Mouse (Mus musculus): ENCODE results near the gene Spr.
"Not testable (repeated sequence)": the region's sequence is repeated elsewhere in the genome, so short reads cannot be mapped to it uniquely, and the experiment has no call there.

Spr gene

DNA sequence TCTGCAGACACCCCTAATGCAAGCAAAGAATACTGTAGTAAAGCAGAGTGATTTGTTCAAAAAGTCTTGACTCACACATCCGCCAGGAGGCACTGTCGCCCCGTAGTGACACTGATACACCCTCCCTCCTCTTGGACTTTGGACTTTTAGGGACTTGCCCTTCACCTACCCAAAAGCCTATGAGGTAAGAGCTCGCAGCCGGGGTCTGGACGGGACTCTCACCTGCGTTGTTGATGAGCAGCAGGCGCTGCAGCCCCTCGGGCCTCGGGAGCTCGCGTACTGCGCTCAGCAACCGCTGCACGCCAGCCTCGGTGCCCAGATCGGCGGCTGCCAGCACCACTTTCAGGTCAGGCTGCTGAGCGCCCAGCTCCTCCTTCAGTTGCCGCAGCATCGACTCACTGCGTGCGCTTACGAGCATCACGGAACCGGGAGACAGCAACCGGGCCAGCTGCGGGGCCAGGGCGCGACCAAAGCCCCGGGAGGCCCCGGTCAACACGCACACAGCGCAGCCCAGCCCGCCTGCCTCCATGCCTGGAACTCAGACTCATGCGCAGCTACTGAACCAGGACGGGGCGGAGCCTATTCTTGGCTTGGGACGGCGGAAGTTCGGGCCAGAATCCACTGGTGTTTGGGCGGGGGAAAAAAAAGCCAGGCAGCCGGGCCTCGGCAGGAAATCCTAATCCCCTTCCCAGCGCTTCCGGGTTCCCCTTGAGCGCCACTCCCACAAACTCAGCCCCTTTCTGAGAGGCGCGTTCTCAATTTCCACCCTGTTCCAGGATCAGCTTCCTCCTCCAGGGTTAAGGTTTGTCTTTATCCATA, at the start of gene Spr:
Gene Spr (minus strand): TSS at position 550 of the 819 bp plus-strand sequence.
- DNase-seq: peak; percentile 87

- no peak for DNase-seq
These were observed 49.1 kb upstream of the Spr start for GRCm38 (mm10) chr6:85186744-85187059.

DNA sequence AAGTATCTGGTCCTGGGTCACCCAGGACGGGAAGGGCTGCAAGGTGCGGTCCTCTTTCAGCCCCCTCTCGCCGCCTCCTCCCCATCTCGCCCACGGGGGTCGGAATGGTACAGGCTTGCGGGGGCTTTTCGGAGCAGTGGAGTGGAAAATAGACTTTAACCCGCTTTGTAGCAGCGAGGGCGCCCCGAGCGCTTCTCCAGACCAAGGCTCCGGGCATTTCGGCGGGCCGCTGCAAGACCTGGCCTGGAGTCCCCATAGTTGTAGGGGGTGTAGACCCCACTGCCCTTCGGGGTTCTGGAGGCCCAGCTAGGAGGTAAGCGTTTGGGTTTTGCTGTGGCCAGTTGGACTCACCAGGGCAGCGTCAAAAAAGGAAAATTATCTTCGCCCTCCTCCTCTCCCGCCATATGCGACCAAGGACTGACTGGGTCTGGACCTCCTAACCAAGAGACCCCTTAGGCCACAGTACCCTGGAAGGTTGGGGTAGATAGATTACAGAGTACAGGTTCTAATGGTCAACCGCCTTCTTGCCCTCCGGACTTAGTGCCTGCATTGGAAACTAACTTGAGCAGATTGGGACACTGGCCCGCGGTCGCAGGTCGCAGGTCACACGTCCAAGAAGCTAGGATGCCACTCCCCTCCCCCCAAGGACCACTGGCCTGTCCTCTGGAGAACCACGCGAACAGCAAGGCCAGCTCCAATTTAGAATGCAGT, 48.6 kb upstream of the Spr start:
- DNase-seq: no peak

DNA sequence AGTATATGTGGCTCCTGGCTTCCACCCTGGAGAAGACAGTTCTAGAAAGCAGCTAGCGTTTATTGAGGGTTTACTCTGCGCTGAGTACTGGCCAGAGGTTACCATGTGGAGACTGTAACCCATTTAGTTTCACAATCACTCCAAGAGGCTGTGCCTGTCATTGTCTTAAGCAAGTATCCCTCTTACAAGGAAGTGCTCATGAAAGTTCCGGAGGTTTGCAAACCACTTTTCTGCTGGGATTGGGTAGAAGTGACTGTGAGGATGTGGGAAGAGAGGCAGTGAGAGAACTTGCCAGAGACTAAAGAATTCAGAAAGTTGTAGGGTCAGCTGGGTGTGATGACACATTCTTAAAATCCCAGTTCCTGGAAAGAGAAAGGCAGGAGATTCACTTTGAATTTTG, 46.4 kb upstream of the Spr start:
- DNase-seq: no peak

DNA sequence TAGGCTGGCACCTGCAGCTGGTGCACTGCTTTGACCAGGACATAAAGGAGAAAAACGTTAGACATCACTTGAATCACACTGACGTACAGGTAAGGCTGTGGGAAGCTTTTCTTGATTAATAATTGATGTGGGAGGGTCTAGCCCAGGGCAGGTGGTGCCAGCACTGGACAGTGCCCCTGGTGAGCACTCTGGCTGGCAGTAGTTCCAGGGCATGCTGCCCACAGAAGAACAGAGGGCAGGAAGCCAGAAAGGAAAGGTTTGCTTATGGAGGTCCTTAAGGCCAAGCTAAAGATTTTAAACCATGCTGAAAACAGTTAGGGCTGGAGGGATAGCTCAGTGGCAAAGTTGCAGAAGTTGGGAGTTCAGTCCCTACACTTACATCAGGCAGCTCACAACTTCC, 42.5 kb upstream of the Spr start:
- DNase-seq: no peak

- no peak for DNase-seq
These were observed 42.0 kb upstream of the Spr start for GRCm38 (mm10) chr6:85179569-85179968.

DNA sequence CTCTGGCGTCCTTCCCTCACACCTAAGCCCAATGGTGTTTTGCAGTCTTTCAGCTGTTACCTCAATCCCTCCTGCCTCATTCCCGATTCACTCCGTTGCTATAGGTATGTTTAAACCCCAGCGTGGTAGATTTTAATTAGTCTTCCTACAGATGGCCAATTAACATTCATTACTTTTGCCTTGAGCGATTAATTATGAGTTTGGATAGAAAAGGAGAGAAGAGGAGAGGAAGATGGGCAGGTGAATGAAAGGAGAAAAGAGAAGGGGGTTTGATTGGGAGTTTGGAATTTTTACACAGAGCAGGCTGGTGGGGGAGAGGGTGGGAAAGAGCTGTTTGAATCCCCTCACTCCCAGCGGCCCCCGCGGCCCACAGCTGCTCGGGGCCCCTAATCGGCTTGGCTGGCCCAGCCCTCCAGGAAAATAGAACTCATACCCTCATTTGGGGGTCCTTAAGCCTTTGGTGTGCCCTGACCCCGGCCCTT, 27.9 kb upstream of the Spr start:
- no peak for DNase-seq

- DNase-seq: no peak
These were observed 22.8 kb upstream of the Spr start for GRCm38 (mm10) chr6:85160201-85160923.

- peak; percentile 39 for DNase-seq
These were observed 21.7 kb upstream of the Spr start for GRCm38 (mm10) chr6:85159092-85159760.

GRCm38 (mm10) chr6:85158040-85158804, 20.7 kb upstream of the Spr start:
- DNase-seq: not testable (repeated sequence)

DNA sequence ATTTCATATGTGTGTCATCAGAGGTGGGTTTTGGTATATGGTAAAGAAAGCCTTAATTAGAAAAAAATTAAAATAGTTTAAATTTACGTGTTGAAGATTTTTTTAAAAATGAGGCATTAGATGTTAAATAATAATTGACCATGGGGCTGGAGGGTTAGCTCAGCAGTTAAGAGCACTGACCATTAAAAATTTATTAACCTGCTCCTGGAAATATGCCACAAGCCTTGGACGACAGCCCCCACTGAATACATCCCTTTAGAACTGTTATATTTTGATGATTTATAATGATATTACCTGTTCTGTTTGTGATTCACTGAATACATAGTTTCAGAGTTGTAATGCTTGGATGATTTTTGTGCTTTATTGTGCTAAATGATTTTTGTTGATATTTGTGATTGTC, 19.0 kb upstream of the Spr start:
- not testable (repeated sequence) for DNase-seq

DNA sequence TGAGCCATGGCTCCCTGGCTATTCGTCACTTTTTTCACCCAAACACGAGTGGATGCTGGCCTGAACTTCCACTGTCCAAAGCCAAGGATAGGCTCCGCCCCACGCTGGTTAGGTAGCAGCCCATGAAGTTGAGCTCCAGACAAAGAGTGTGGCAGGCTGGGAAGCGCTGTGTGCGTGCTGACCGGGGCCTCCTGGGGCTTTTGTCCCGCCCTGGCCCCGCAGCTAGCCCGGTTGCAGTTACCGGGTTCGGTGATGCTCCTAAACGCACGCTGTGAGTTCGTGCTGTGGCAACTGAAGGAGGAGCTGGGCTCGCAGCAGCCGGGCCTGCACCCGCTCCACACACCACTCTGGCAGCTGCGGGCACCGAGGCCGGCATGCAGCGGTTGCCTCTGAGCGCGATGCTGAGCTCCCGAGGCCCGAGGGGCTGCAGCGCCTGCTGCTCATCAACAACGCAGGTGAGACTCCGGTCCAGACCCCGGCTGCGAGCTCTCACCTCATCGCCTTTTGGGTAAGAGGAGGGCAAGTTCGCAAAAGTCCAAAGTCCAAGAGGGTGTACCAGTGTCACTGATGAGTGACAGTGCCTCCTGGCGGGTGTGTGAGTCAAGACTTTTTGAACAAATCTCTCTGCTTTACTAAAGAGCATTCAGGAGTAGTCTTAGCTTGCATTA, 17.4 kb upstream of the Spr start:
- no peak for DNase-seq

- DNase-seq: peak; percentile 77
These were observed 16.5 kb upstream of the Spr start for GRCm38 (mm10) chr6:85153970-85154540.

- peak; percentile 63 for DNase-seq
These were observed 12.8 kb upstream of the Spr start for GRCm38 (mm10) chr6:85150386-85150785.

DNA sequence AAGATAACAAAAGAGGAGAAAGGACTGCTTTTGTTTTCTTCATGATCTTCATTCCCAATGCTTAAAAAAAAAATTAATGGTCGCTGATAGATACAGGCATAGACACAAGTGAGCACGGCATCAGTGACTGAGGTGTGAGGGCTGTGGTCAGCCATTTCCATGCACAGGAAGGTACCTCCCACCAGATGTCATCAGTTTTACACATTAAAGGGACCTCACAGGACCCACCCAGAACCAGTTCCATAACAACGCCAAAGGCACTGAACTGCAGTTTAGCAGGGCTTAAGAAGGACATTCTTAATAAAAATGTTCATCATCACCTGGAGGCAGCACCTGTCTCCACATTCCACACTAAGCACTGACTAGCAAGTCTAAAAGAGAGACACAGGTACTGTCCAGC, 10.1 kb upstream of the Spr start:
- DNase-seq: no peak

DNA sequence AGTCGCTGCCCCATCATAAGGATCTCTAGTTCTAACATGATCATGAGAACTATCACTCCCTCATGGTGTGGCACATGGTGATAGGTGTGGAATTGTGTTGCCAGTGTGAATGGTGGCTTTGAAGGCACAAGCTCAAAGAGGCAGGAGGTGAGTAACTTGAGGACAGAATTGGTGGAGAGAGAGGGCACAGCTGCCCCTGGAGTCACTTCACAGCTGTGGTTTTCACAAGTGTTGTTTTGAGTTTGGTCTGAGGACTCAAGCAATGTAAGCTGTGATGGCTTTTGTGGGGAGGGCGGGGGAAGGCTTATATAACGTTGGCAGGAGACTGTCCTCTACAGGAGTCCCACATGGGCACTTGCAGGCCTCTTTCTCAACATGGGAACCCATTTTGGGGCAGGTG, 6.9 kb upstream of the Spr start:
- no peak for DNase-seq

GRCm38 (mm10) chr6:85141013-85141412, 3.4 kb upstream of the Spr start:
- DNase-seq: peak; percentile 41

DNA sequence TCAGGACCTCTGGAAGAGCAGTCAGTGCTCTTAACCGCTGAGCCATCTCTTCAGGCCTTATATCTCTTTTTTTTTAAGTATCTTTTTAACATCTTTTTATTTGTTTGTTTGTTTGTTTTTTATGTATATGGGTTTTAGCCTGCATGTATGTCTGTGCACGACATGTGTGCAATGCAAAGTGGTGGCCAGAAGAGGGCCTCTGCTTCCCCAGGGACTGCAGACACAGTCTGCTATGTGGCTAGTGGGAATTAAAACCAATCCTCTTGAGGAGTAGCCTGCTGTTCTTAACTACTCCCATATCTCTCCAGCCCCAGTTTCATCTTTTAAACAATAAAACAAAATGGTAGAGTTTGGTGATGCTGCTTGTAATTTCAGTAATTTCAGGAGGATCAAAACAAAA, 2.0 kb upstream of the Spr start:
- no peak for DNase-seq

- DNase-seq: peak; percentile 36
These were observed 782 bp downstream of the Spr start for GRCm38 (mm10) chr6:85136784-85137183.

- DNase-seq: not testable (repeated sequence)
These were observed 4.8 kb downstream of the Spr start for GRCm38 (mm10) chr6:85132794-85133193.

GRCm38 (mm10) chr6:85132237-85132636, 5.3 kb downstream of the Spr start:
- DNase-seq: not testable (repeated sequence)
